Mouse (Mus musculus): Measurements from ENCODE around the gene Rgs13.

The Rgs13 gene

GRCm38 (mm10) chr1:144177166-144177565 lies at the start of gene Rgs13:
Rgs13 (minus strand) TSS chr1:144177372.
- DNase-seq (ENCODE audit: low spot score in 2 of 2), result no peak

- no peak for DNase-seq (ENCODE audit: low spot score in 2 of 2)
Observed at GRCm38 (mm10) chr1:144215230-144215629, 38.1 kb upstream of the Rgs13 start.

DNA sequence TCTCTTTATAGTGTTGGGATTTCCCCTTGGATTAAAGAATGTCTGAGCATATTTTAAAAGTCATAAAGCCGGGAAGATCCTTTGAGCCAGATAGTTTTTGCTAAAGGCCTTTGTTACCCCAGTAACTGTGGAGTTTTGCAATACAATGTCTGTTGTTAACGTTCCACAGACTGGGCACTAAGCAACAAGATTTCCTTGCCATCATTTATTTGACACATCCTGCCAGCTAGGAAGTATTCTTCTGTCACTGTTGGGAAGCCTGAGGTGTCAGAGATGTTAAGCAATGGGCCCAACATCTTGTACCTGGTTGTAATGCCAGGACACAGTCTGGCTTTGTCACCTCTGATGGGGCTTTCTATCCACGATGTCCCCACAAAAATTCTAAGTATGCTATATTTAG lies 33.7 kb upstream of the Rgs13 start:
- no peak for DNase-seq (ENCODE audit: low spot score in 2 of 2)

- no peak for DNase-seq (ENCODE audit: low spot score in 2 of 2)
Observed at GRCm38 (mm10) chr1:144206281-144207061, 29.3 kb upstream of the Rgs13 start.

DNA sequence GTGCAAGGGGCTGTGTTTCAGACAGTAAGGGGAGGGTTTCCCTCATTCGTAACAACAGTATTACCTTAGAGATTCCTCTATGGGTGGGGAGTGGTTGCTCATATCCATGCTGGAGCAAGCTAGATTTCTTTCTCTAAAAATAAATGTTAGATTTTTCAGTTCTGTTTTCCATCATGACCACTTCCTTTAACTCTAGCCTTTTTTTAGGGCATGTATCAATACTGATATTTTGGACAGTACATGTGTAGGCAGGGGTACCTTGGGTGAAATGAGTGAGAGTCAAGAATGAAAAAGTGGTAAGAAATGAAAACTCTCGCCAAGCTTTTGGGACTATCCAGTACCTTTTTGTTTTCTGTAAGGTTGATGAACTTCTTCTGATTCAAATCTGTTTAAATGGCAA lies 27.6 kb upstream of the Rgs13 start:
- DNase-seq (ENCODE audit: low spot score in 2 of 2), result no peak

- no peak for DNase-seq (ENCODE audit: low spot score in 2 of 2)
Observed at GRCm38 (mm10) chr1:144202939-144203338, 25.8 kb upstream of the Rgs13 start.

DNA sequence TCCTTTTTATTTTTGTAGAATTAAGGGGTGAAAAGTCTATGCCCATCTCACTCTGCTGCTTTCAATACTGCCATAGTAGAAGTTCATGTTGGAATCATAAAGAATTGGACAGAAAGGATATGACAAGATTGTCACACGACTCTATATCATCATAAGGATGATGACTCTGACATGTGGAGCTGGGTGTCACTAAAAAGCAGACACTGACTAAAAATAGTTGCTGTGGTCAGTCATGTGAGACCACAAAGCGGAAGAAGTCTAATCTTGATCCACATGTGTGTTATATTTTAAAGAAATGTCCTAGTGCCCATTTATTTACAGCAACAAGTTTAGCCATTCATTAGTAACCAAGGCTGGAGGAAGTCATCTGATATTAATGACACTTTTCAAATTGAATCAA lies 23.3 kb upstream of the Rgs13 start:
- no peak for DNase-seq (ENCODE audit: low spot score in 2 of 2)

- DNase-seq (ENCODE audit: low spot score in 2 of 2), result no peak
Observed at GRCm38 (mm10) chr1:144199538-144199937, 22.4 kb upstream of the Rgs13 start.

DNA sequence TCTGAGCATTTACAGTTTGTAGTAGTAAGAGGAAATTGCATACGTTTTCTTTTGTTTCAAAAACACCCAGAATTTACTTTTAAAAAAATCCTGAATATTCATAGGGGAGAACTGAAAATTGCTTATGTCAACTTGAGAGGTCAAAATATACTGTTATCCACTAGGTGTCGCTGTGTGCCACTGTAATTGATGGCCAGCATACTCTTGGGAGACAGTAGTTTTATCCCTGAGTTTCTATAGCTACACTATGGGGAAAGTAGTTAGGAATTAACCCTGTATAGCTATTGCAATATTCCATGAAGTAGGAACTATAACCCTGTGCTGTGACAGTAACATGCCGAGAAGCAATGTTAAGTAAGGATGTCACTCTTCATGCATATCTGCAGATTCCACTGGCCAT lies 20.5 kb upstream of the Rgs13 start:
- no peak for DNase-seq (ENCODE audit: low spot score in 2 of 2)

GRCm38 (mm10) chr1:144186655-144187396 lies 9.7 kb upstream of the Rgs13 start:
- no peak for DNase-seq (ENCODE audit: low spot score in 2 of 2)

GRCm38 (mm10) chr1:144184955-144185715 lies 8.0 kb upstream of the Rgs13 start:
- DNase-seq (ENCODE audit: low spot score in 2 of 2), result no peak

DNA sequence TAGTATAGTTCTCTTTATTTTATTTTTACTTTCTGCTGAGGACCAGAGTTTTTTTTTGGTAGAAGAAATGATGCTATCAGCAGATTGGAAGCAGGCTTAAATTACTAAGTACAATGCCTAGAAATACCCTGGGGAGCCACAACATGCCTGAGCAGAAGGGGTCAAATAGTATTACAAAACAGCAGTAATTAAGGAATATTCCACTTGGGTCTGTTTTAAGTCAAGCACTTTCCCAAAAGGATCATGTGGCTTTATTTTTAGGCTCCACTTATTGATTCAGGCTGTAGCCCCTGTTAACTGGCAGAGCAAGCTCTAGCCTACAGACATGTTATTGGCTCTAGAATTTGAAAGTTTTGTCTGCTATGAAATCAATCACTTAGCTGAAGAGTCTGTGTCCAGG lies 6.5 kb upstream of the Rgs13 start:
- no peak for DNase-seq (ENCODE audit: low spot score in 2 of 2)

- no peak for DNase-seq (ENCODE audit: low spot score in 2 of 2)
Observed at GRCm38 (mm10) chr1:144179559-144179958, 2.4 kb upstream of the Rgs13 start.

- no peak for DNase-seq (ENCODE audit: low spot score in 2 of 2)
Observed at GRCm38 (mm10) chr1:144178281-144178957, 1.2 kb upstream of the Rgs13 start.

- DNase-seq (ENCODE audit: low spot score in 2 of 2), result no peak
Observed at GRCm38 (mm10) chr1:144177620-144178019, 448 bp upstream of the Rgs13 start.

- DNase-seq (ENCODE audit: low spot score in 2 of 2), result no peak
Observed at GRCm38 (mm10) chr1:144174760-144175159, 2.4 kb downstream of the Rgs13 start.

DNA sequence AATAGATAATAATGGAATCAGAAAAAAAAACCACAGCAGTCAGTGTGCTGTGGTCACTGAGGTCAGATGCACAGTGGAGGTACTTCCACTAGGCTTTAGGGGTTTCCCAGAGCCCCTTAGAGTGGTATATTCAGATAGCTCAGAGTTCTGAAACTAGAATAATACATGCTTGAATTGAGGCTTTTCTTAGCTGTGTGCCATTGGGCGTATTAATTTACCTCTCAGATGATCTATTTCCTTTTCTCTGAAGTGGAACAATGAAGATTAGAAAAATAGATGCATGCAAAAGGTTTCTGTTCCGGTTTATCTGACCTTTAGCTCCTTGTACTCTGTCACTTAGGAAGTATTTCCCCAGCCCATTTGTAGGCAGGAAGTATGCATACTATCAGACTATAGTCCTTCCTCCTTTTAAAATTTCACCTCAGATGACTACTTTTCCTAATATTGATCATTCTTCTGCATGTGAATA lies 3.6 kb downstream of the Rgs13 start:
- no peak for DNase-seq (ENCODE audit: low spot score in 2 of 2)

DNA sequence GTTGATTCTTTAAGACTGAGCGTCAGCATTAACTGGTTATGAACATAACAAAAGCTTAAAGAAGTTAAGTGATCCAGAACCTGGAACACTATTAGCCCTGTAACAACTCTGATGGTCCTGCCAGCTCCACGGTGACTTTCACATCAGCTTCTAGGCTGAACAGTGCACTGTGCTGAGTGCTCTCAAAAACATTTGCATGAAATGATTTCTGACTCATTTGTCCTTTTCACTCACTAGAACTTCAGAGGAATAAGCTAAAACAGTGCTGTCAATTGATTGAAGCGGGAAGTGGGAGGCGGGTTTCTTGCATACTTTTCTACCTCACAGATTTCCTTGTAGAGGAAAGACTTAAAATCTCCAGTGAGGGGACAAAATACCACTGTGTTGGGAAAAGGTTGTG lies 8.3 kb downstream of the Rgs13 start:
- DNase-seq (ENCODE audit: low spot score in 2 of 2), result no peak

GRCm38 (mm10) chr1:144167761-144168160 lies 9.4 kb downstream of the Rgs13 start:
- DNase-seq (ENCODE audit: low spot score in 2 of 2), result no peak

DNA sequence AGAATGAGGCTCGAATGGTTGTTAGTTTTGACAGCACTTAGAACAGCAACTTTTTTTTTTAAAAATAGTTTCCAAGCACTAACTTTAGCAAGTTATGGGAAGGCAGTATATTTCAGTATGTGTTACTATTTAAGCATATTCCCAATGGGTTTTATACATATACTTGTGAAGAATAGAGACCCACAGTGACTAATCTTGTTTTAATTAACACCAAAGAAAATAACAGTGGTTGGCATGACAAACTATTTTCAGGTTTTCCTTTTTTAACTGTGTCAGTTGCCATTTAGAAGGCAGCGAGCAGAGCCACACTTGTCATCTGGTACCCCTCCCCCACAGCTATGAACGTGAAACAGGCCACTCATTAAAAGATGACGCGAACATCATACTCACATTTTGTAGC lies 10.3 kb downstream of the Rgs13 start:
- DNase-seq (ENCODE audit: low spot score in 2 of 2), result no peak

- DNase-seq (ENCODE audit: low spot score in 2 of 2), result no peak
Observed at GRCm38 (mm10) chr1:144166275-144166674, 10.9 kb downstream of the Rgs13 start.

GRCm38 (mm10) chr1:144152526-144152925 lies 24.6 kb downstream of the Rgs13 start:
- no peak for DNase-seq (ENCODE audit: low spot score in 2 of 2)

Data from right cerebral cortex, postnatal 36 days (tissue).